Mouse (Mus musculus) right cerebral cortex, adult 2 months (tissue): ENCODE results near the gene Prg4.

Experiments used
- DNase-seq, 2 experiments: peaks; one replicate each; pipeline ENCODE4 v3.0.0; 2021 to 2022; ENCODE audit warnings: low spot score in 2 of 2

The Prg4 gene

GRCm38 (mm10) chr1:150407285-150407684, 58.7 kb downstream of the Prg4 start:
- DNase-seq = no peak

- no peak for DNase-seq
Measured at GRCm38 (mm10) chr1:150404555-150404954, 61.4 kb downstream of the Prg4 start.

GRCm38 (mm10) chr1:150403914-150404313, 62.1 kb downstream of the Prg4 start:
- DNase-seq = no peak
